Mouse (Mus musculus) induced T-regulatory cell, adult 2 months (primary cell): ENCODE measurements around the gene Parg.

Experiments
- DNase-seq: peaks from one replicate; pipeline ENCODE4 v3.0.0-alpha.2; 2012; ENCODE audit warnings: low read depth

Gene Parg

DNA sequence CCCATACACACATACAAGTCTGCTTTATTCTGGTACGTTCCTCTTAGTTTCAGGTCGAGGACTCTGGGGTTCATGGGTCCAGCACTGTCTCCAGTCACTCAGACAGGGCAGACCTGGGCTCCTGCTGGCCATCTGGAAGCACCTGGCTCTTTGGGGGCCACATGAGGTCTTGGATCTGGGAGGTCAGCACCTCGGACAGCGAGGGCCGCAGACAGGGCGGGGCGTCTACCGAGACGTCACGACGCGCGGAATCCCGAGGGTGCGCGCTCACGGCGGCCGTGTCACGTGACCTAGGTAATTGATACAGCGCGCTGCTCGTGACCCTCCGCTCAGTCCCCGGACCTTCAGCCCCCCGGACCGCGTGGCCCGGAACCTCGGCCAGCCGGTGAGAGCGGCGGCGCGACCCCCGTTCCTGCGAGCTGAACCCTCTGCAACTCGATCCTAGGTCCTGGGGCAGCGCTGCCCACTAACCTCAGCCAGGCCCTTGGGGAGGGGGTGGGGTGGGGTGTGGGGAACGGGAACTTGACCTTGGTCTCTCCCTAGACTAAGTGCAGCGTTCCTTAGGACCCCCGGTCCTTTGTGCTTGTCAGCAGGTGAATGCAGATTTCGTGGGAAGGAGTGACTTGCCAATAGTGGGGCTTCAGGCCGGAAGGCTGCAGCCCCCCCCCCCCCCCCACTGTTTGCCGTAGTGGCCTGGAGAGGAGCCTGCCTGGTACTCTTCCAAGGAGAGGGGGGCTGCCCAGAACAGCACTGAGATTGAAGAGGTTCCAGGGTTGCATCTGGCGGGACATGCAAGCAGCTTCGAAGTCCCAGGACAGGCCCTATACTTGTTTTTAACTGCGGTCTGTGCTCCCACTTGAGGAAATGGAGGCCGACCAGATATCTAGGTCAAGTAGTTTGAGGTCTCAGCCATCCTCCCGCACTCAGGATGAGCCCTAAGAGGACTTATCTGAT, 120.3 kb downstream of the Parg start, which contains the start of gene Ogdhl:
TSS of gene Ogdhl (plus strand) at position 288 of the 954 bp plus-strand sequence.
- DNase-seq, result peak; percentile 64

DNA sequence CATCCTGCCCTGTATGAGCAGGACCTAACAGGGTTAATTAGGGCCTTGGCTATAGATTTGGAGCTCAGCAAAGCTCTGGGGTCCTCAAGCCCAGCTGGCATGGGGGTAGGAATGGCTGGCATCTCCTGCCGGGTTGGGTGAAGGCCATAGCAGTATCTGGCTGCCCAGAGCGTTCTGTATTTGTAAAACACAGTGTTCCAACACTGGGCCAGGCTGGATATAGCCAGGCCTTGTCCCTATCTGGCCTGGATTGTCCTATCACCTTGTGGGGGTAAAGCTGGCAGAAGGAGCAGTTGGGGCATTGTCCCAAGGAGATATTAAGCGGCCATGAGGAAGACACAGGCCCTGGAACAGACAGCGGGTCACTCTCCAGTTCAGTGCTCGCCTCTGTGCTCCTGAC, 121.5 kb downstream of the Parg start:
- DNase-seq, result no peak

DNA sequence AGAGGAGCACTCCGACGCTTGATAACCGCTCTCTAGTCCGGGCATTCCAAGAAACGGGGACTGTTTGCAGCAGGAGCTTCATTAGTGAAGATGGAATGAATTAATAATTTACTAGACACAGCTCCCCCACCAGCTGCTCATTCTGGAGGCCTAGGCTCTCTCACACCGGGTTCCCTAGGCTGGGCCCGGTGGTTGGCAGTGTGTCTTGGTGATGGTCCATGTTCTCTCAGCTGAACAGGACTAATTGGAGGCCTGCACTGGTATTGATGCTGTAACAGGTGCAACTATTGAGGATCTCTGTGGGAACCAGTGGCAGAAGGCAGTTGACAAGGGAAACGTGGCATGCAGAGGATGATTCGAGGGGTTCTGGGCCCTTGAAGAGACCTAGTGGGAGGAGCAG, 125.6 kb downstream of the Parg start:
- no peak for DNase-seq

DNA sequence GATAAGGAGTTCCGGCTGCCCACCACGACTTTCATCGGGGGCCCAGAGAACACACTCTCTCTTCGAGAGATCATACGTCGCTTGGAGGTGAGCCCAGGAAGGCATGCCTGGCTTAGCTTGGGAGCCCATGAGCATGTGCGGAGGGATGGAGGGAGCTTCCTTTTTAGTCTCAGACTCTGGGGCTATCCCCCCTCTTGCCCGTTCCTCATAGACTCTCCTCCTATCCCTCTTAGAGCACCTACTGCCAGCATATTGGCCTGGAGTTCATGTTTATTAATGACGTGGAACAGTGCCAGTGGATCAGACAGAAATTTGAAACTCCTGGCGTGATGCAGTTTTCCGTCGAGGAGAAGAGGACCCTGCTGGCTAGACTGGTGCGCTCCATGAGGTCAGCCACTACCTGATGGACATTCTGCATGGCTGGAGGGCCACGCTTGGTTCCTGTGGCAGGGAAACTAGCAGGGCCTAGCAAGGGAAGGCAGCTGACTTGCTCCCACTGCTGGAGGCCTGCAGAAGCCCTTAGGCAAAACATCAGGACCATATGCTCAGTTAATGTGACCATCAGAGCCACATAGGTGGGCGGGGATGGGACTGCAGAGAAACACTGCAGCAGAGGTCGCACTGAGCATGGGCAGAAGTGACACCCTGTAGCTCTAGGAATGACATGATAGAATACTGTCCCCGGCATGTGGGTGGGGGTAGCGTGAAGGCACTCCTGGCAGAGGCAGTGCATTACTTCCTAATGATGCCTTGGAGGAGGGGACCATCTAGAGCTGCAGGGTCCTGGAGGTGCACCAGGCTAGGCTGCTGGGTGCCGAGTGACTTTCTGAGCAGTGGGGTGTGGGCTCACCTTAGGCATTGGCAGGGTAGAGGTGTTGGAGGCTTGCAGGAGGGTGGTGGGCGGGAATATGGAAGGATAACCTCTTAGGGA, 131.0 kb downstream of the Parg start:
- no peak for DNase-seq

DNA sequence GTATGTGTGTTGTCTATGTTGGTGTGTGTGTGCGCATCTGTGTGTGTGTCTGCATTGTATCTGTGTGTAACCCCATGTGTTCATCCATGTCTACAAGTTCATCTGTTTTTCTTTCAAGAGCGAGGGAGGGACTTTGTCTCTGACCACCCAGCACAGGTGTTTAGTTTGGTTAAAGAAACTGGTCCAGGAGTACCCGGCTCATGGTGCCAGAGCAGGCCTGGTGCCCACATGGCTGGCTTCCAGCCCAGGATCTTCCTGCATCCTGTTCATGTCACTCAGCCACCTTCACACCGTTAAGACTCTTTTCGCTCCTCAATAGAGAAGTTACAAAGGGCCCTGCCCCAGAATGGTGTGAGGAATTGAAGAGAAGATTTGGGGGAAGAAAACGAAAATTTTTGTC, 134.3 kb downstream of the Parg start:
- no peak for DNase-seq

DNA sequence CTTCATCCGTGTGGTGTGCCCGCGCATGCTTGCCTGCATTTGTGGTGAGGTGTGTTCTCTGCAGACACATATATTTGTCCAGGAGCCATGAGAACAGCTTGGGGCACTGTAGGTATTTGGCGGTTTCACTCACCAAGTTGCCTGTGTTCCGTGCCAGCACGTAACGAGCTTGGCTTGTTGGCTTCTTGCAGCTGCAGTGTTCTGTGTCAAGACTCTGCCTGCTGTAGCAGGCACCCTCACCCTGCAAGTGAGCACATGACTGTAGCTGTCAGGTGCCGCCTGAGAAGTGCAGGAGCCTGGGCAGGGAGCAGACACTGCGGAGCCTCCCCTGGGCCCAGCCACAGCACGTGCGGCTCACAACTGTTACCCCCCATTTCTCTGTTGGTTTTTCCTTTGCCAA, 134.8 kb downstream of the Parg start:
- no peak for DNase-seq

DNA sequence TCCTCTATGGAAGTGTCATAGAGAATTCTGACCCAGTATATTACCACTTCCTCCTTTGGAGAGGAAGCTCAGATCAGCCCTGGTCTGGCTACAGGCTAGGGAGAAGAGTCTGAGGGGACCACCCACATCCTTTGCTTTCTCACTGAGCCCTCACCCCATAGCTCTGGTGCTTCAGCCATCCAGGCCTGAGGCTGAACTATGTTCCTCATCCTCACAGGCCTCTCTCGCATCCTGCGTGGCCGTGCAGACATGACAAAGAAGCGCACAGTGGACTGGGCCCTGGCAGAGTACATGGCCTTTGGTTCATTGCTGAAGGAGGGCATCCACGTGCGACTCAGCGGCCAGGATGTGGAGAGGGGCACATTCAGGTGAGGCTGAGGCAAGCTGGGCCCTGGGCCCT, 140.1 kb downstream of the Parg start:
- no peak for DNase-seq

DNA sequence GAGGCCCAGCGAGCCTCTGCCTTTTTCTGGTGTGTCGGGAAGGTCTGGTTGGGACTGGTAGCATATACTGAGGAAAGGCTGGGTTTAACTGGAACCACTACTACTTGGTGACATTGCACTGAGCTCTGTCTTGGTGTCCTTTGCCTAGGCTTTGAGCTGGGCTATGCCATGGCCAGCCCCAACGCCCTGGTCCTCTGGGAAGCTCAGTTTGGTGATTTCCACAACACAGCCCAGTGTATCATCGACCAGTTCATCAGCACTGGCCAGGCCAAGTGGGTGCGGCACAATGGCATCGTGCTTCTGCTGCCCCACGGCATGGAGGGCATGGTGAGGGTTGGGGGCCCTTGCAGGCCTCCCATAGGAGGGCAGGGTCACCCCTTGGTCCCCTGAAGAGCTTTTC, 142.4 kb downstream of the Parg start:
- DNase-seq, result no peak

DNA sequence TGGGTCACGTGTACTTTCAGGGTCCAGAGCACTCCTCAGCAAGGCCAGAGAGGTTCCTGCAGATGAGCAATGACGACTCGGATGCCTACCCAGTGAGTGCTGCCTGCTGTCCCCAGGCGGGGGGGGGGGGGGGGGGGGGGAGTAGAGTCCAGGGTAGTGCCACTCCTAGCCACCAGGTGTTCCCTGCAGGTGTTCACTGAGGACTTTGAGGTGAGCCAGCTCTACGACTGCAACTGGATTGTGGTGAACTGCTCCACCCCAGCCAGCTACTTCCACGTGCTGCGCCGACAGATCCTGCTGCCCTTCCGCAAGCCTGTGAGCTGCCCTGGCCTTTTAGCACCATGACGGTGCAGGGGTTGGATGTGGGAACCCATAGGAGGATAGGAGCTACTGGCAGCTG, 142.9 kb downstream of the Parg start:
- DNase-seq, result no peak
